Mouse (Mus musculus): ENCODE measurements at regions not wholly inside any gene's neighbourhood (a gene's known extent, or its start where the extent isn't known, plus 50 kb on each side); places are given as distances from the start of the nearest gene placed in this dataset.
"Not testable (repeated sequence)": the region's sequence is repeated elsewhere in the genome, so short reads cannot be mapped to it uniquely, and the experiment has no call there.

DNA sequence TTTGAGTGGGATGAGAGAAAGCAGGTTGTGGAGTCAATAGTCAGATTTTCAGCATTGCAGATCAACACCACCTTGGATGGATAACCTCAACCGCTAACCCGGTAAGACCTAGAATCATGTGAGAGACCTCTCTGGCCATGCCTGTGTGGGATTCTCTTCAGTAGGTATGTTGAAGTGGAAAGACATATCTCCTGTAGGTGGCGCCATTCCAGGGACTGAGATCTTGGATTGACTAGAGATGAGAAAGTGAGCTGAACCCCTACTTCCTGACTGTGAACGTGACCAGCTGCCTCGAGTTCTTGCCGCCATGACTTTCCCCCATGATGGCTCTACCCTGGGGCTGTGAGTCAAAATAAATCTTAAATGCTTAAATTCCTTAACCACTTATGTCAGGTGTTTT, 102.7 kb downstream of the Eva1a start:
- no peak for DNase-seq (ENCODE audit: low spot score in 2 of 2)

DNA sequence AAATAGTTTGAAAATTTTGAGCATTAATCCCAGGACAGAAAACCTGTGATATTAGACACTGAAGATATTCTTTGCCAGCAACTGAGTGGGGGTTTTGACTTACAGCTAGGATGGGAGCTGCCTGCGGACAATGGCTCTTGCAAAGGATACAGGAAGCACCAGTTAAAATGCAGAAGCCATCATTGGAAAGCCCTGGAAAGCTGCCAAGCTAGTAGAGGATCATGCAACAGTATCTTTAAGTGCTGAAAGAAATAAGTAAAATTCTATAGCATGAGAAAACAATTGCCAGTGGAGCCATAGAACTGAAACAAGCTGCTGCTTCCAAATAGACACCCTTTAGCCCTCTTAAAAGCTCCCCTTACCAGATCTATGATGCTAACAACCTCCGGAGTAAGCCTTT, 109.2 kb downstream of the Eva1a start:
- no peak for DNase-seq (ENCODE audit: low spot score in 2 of 2)

DNA sequence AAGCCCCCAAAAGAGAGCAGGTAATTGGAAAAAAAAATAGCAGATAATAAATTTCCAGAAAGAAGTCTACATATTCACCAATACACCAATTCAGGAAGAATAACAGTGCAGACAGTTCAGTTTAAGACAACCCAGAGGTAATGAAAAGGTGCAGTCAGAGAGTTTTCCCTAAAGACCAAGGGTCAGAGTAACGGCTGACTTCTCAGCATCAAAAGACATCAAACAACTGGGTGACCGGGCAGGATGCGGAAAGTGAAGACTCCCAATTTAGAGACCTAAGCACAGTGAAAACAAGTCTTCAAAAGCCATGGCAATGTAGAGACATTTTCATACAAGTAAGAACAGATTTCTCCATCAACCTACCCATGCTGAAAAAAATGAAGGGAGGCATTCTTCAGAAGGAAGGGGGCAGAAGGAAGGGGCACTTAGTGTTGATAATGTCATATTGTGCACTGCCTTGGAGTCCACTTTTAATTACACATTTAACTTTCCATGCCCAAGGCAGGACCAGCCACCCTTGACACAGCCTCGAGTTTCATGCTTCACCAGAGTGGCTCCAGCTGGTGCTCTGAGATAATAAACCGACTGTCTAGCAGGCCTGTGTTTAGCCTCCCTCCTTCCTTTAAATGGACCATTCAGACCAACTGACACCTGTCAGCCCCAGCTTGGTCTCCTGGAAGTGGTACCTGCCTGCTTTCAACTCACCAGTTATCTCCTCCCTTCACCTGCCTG, 129.7 kb downstream of the Eva1a start:
- DNase-seq (ENCODE audit: low spot score in 2 of 2) = no peak

DNA sequence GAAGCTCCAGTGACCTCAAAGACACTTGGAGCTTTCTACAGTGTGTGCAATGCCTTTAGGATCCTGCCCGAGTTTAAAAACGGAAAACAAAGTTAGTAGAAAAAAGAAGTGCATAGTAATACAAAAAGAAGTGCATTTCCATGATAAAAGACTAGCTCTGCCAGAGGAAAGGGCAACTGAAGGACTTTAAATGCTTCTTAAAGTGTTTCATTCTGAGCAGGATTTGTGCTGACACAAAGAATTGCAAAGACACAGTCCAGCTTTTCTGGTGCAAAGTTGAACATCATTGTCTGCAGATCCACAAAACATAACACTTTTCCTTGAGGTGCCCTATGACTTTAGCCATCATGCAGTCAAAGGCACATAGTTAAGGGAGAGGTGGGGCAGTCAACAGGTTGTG, 134.1 kb downstream of the Eva1a start:
- DNase-seq (ENCODE audit: low spot score in 2 of 2) = no peak

DNA sequence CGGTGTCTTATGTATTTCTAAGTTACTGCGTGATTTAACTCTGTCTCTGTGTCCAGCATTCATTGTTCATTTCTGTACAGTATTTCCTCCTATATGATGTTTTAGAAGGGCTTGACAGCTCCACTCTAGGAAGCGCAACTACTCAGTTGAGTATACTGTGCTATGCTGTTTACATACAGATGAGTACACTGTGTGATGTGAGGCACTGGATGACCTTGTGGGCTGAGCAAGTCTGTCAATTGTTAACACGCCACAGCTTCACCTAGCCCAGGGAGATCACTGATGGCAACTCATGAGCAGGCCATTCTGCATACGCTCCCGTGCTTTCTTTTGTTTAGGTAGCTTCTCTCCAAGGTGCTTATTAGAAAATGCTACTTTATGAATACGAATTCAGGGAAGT, 159.3 kb downstream of the Eva1a start:
- DNase-seq (ENCODE audit: low spot score in 2 of 2) = no peak

DNA sequence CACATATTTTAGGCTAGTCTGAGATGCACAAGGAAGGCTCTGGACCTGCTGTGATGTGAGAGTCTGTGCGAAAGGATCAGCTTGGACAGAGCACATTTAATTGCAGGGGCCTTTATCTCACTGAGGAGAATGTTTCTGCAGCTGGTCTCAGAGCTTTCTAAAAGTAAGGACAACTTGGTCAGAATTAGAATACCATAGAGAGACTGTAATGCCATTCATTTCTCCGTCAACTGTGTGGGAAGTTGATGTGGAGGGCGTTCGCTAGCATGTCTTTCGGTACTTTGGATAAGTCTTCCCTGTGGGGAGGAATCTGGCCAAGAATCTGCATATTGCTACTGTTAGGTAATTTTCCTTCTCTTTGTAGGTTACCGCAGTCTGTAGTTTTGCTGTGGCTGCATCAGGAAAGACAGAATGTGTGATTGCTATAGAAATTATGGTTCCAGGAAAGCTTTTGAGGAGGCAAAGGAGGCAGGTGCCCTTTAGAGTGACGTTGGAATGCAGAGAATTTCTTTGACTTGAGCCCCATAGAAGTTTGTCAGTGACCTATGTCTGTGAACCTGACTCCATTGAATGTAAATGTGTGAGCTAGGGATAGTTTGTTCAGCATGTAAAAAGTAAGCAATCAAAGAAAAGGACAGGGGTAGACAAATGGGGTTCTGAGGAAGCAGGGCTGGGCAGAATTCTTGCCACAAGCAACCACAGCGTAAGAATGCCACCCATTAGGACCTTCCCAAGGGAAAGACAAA, 164.2 kb downstream of the Eva1a start:
- no peak for DNase-seq (ENCODE audit: low spot score in 2 of 2)

DNA sequence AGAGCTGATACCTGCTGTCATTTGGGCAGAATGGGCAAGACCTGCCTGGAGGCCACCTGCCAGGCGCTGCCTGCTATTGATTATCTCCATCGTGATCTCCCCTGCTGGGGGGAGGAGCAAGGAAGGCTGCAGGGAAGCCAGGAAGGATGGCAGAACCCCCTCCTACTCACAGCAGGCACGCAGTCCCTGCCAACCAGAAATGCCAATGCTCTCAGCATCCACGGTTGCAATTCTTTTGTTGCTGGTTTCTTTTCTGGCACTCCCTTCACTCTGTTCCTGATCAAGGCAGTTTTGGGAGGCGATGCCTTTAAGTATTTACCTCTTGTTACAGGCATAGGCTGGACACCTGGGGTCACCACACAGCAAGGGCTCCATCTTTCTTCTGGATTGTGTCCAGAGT, 164.3 kb upstream of the Tacr1 start:
- peak; percentile 29 to 45 for DNase-seq (ENCODE audit: low spot score in 2 of 2)

DNA sequence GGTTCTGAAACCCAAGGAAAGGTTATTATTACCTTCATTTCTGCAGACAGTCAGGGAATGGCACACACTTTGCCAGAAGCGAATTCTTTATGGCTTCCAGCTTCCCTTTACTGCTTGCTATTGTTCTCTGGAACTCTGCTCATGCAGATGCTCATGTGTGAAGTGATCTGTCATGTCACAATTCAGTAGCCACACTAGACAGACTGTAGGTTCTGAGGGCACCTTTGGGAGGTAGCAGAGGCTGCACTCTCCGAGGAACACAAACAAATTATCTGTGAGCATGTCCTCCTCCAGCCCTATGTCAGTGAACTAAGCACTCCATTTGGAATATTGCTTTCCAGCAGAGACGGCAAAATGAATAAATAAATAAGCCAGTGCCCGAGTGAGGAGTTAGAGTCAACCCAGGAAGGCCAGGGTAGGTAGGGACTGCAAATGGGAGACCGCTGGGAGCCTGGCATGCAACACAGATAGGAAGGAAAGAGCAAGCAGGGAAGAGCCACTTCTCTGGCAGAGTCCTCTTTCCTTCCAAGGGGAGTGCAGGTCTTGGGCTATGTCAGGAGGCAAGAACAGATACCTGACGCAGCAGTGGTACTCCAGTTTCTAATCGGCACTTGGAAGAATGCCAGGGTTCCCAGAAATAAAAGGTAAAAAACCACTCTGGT, 161.4 kb upstream of the Tacr1 start:
- DNase-seq (ENCODE audit: low spot score in 2 of 2) = no peak

DNA sequence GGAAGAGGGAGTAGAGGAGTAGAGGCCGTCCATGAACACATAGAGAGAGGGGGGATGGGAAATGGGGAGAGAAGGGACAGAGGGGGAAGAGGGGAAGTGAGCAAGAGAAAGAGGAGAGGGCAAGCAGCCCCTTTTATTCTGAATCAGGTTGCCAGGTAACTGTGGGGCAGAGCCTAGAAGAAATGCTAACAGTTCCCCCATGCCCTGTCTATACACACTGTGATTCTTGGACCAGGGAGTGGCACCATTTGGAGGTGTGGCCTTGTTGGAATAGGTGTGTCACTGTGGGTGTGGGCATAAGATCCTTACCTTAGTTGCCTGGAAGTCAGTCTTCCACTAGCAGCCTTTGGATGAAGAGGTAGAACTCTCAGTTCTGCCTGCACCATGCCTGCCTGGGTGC, 154.5 kb upstream of the Tacr1 start:
- not testable (repeated sequence) for DNase-seq (ENCODE audit: low spot score in 2 of 2)

DNA sequence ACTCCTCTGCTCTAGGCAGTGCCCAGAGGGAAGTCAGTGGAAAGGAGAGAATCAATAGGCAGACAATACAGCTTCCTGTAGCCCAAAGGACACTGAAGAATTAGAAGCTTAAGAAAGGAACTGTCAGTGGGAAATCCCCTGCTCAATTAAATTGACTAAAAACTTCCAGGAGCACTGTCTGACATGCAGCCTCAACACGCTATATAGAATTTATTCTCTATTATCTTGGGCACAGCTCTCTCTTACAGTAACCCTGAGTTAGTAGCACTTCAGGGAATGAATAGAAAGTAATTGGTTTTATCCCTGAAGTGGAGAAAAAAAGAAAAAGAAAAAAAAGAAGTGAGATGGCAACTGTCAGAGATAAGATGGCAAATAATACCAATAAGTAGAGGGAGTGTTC, 117.6 kb upstream of the Tacr1 start:
- no peak for DNase-seq (ENCODE audit: low spot score in 2 of 2)

DNA sequence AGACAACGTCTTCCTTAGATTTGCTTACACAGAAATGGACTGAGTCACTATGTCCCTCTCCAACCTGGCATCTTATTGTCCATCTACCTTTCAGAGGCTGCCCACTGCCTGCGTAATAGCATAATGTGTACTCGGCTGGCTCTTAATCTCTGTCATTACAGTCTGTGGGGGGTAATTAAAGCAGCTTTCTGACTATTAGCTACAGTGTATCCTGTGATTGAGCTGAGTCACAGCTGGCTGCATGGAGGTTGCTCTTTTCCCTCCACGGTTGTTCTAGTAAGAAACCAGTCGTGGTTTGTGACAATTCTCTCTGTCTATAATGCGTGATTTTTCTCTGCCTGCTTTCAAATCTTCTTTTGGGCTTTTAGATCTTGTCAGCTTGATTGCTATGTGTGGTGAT, 116.9 kb upstream of the Tacr1 start:
- no peak for DNase-seq (ENCODE audit: low spot score in 2 of 2)

DNA sequence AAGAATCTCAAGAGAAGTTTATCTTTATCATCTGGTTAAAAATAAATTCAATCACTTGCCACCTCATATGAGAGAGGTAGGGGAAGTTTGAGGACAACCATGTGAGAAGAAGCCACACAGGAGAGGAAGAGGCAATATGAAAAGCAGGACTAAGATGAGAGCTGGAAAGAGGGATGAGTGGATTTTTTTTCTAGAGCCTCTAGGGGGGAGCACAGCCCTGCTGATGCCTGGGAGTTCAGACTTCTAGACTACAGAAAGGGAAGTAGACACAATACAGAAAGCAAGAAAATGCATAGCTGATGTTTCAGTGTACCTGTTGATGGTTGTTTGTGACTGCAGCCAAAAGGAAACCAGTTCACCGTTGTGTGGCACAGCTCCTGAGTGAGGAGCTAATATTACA, 108.6 kb upstream of the Tacr1 start:
- DNase-seq (ENCODE audit: low spot score in 2 of 2) = no peak

DNA sequence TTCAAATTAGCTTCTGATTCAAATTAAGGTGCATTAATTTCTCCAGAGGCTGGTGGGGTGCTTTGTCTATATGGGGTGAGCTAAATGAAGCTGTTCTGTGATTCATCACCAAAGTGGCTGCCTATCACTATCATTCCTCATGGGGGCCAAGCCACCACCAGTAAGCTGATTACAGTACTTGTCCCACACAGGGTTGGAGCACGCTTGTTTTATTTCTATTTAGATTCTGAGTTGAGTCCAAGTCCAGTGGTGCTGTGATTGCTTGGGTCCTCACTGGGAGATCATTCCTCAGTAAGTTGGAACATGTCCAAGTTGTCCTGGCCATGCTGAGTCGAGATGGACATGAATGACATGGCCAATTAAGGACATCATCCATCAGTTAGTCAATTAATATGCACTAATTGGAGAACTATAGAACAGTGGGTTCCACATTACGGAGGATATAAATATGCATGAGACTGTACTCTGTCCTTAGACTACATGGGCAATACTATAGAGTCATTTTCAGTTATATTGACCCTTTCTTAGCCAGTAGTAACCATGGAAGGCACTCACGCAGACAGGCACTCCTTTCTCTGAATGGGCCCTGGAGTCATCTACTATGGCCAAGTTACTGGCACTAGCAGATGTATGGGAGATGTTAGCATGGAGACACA, 105.3 kb upstream of the Tacr1 start:
- DNase-seq (ENCODE audit: low spot score in 2 of 2) = no peak

DNA sequence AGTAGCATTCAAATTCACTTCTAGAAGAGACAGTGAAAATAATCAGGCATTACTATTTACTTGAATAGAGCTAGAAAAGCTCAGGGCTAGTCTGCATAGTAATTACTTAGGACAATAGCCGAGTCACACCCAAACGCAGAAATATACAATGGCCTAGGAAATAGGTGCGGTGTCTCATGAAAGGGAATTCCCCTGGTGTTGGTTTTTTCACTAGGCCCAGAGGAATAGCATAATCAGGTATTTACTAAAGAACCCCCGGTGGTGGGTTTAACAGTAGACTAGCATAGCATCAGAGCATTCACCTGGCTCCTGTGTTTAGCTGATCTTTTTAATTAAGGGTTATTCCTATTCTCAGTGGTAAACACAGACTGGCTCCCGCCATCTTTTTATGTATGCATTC, 99.9 kb upstream of the Tacr1 start:
- DNase-seq (ENCODE audit: low spot score in 2 of 2) = not testable (repeated sequence)

DNA sequence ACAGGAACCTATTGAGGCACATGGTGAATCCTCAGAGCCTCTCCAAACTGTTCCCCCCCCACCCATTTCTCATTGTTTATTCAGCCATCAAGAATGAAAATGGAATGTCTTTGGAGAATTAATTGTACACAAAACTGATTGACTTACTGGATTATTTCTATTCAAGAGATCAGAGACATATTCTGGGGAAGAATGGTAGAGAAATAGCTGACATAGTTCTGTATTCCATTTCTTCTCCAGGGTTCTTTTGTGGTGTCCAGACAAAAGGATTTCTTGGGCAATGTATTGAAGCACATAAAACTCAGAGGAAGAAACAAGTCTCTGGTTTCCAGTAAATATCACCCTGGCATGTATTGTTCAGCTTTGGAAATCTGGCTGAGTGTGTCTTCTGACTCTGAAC, 88.4 kb upstream of the Tacr1 start:
- no peak for DNase-seq (ENCODE audit: low spot score in 2 of 2)

Data from layer of hippocampus, postnatal 10 days (tissue).